In genomic region chr11:22515061-22515460, GRCm38 (mm10) we compare ENCODE assay signal across 23 mouse cellular contexts. TPM values are rescaled to one million over a fixed set of nuclear protein-coding genes. Genes with fewer than 3 reads are reported as not detected.
DNase-seq lines count a peak whose midpoint lies in the region; ATAC-seq and TF ChIP-seq lines count a peak whose summit lies in the region.
"Had no signal": no experiment of that assay in that cellular context is flagged by ENCODE, and none has a peak within 500 bp of the region (broad histone marks: within the 10 kb centered on the region; RNA-seq: fewer than 3 reads in every experiment).

No protein-coding gene starts in this region.

- no peak for TF ChIP-seq CTCF in CH12.LX (conservative IDR thresholded peaks at IDR 0.05 in 1 of 2, IDR thresholded peaks at IDR 0.05 in 1 of 2; ENCODE audit: low read depth in 2 of 2, low read length in 2 of 2)

- no peaks in the 10 kb centered on the region for H3K79me2 ChIP-seq in CH12.LX (replicated peaks; ENCODE audit: control insufficient read depth, extremely low read depth, insufficient read depth, poor library complexity, severe bottlenecking)

- in situ Hi-C loops in CH12.LX (cut with MboI; ENCODE audit: low pct_ligation_motif_present, low pct_unique_long_range_greater_than_20kb, low sequenced_read_pairs): no loop called here

- H3K4me1 ChIP-seq in CH12.LX (ENCODE audit: control insufficient read depth in 1 of 2, insufficient read depth in 2 of 2): peaks cover 2 to 5% of the 10 kb centered on the region in 2 experiments; a peak in 1 of 4 replicates
- H3K4me1 ChIP-seq: embryonic facial prominence, embryonic 12.5 days; forebrain, embryonic 13.5 days had no signal

- no peak for TF ChIP-seq POLR2A in CH12.LX (IDR thresholded peaks at IDR 0.05; ENCODE audit: low read depth, low read length)

- H3K4me2 ChIP-seq in CH12.LX (ENCODE audit: insufficient read depth, low read depth, poor library complexity, severe bottlenecking): no peak overlapping the region
- H3K4me2 ChIP-seq: embryonic facial prominence, embryonic 12.5 days; forebrain, embryonic 13.5 days; forebrain, embryonic 15.5 days had no signal

- H3K9me3 ChIP-seq in CH12.LX (replicated peaks; ENCODE audit: low read length): peaks cover 4% of the 10 kb centered on the region
- H3K9me3 ChIP-seq: forebrain, embryonic 15.5 days had no signal

- dilution Hi-C loops in CH12.LX (cut with MboI; ENCODE audit: extremely low pct_ligation_motif_present, extremely low pct_unique_long_range_greater_than_20kb, low sequenced_read_pairs): no loop called here

- no peaks in the 10 kb centered on the region for H3K27me3 ChIP-seq in CH12.LX (replicated peaks)
- H3K27me3 ChIP-seq in splenic B cell, adult 2 months (ENCODE audit: control insufficient read depth, insufficient read depth, low read length, poor library complexity, severe bottlenecking): no peaks in the 10 kb centered on the region
- H3K27me3 ChIP-seq: embryonic facial prominence, embryonic 12.5 days; forebrain, embryonic 13.5 days; forebrain, embryonic 15.5 days had no signal

- 0 out of 2 replicates have a peak, but pooled peaks have one; percentile 18 for ATAC-seq in megakaryocyte progenitor cell, adult 5-6 weeks (replicated peaks; ENCODE audit: poor library complexity)
- ATAC-seq: CD4-positive, CD25-positive, alpha-beta regulatory T cell, adult 4 months; forebrain, embryonic 13.5 days; forebrain, embryonic 15.5 days; forebrain, postnatal 0 days had no signal

- TF ChIP-seq RAD21 in CH12.LX (IDR thresholded peaks at IDR 0.05; ENCODE audit: low read depth, low read length): no peak

- no peak overlapping the region for H3K27ac ChIP-seq in CH12.LX (ENCODE audit: insufficient read depth, low read depth)
- H3K27ac ChIP-seq: embryonic facial prominence, embryonic 10.5 days; embryonic facial prominence, embryonic 12.5 days; forebrain, embryonic 13.5 days; forebrain, embryonic 15.5 days had no signal

- H3K4me3 ChIP-seq in CH12.LX (replicated peaks in 1 of 3; ENCODE audit: low read depth in 2 of 3, low read length in 2 of 3, poor library complexity in 1 of 3): no peak overlapping the region
- H3K4me3 ChIP-seq: embryonic facial prominence, embryonic 10.5 days; embryonic facial prominence, embryonic 12.5 days; forebrain, embryonic 13.5 days; forebrain, embryonic 15.5 days had no signal

- DNase-seq in CH12.LX (ENCODE audit: extremely low read depth): no peak
- DNase-seq in induced T-regulatory cell, adult 2 months (ENCODE audit: low read depth): peak; percentile 7
- peak; percentile 51 for DNase-seq in splenic B cell, adult 2 months (ENCODE audit: low read depth, low spot score)
- DNase-seq in heart, postnatal 4 days: no peak
- DNase-seq in frontal cortex, adult 2 months (ENCODE audit: extremely low spot score in 1 of 2, low spot score in 1 of 2): no peak
- DNase-seq in right cerebral cortex, postnatal 25 days: no peak
- DNase-seq in c-Kit-positive CD71-positive TER-119-positive erythroid progenitor cells, embryonic 14.5 days (ENCODE audit: low spot score): no peak
- DNase-seq: adrenal gland, adult 2 months; adrenal gland, postnatal 10 days; adrenal gland, postnatal 25 days; cerebellum, adult 11-12 months; cerebellum, adult 2 months; cerebellum, adult 9-10 months; cerebellum, postnatal 10 days; cerebellum, postnatal 25 days; forebrain, postnatal 0 days had no signal

- H3K36me3 ChIP-seq in CH12.LX (replicated peaks in 1 of 2; ENCODE audit: control insufficient read depth in 1 of 2, insufficient read depth in 1 of 2, low read length in 1 of 2): peaks cover 0 to 4% of the 10 kb centered on the region in 2 experiments
- no peaks in the 10 kb centered on the region for H3K36me3 ChIP-seq in splenic B cell, adult 2 months (ENCODE audit: control insufficient read depth, insufficient read depth, low read length, poor library complexity, severe bottlenecking)

- no peak overlapping the region for H3K9ac ChIP-seq in CH12.LX (ENCODE audit: insufficient read depth, low read depth)
- H3K9ac ChIP-seq: embryonic facial prominence, embryonic 12.5 days; forebrain, embryonic 13.5 days; forebrain, embryonic 15.5 days; forebrain, postnatal 0 days had no signal

- TF ChIP-seq EP300 in CH12.LX (IDR thresholded peaks at IDR 0.05; ENCODE audit: low read length): no peak

TF ChIP-seq in CH12.LX, 34 proteins besides CTCF, POLR2A, EP300 and RAD21:
- TF ChIP-seq ZNF384 (IDR thresholded peaks at IDR 0.05; ENCODE audit: low read depth, low read length) (0 out of 2 replicates have a peak, but pooled peaks have one; percentile 43), MYC (IDR thresholded peaks at IDR 0.05; ENCODE audit: low read depth, low read length) (no peak), USF1 (IDR thresholded peaks at IDR 0.05; ENCODE audit: low read depth, low read length) (no peak), ETS1 (conservative IDR thresholded peaks at IDR 0.05; ENCODE audit: low read depth, low read length) (no peak)

RNA-seq across cellular contexts. Expression of gene Tmem17, which starts 3.2 kb away (rescaled TPM):
- total RNA-seq in CH12.LX (2012; rRNA removed) (3.8 and 4.2 TPM in 2 replicates), CH12.LX (2014; rRNA removed) (15.6 and 17.2 TPM in 2 replicates)
- 7.4 TPM in 2 replicates for polyA plus RNA-seq in CH12.LX (2012; ENCODE audit: insufficient read length, low read depth)
- total RNA-seq in megakaryocyte progenitor cell, adult 5-6 weeks (2015): 3.2 and 6.4 TPM in 2 replicates
- 4.0 and 5.7 TPM in 2 replicates for total RNA-seq in megakaryocyte progenitor cell, adult 5-6 weeks (2017)
- 1 to 10 TPM; 3.3 to 3.4 TPM for total RNA-seq in heart, postnatal 4 days (2021)
- polyA plus RNA-seq in frontal cortex, adult 2 months (2012; rRNA removed): 8.6 and 10.2 TPM in 2 replicates
- total RNA-seq: MEL had no signal

Comparison
In these comparisons a context has a peak if more than half of its experiments do, and no peak if none do; other contexts are left out.
1. DNase-seq: peak in induced T-regulatory cell, adult 2 months (single experiment) and splenic B cell, adult 2 months (single experiment); none in CH12.LX (single experiment), heart, postnatal 4 days (single experiment), frontal cortex, adult 2 months (0 of 2), right cerebral cortex, postnatal 25 days (single experiment) and c-Kit-positive CD71-positive TER-119-positive erythroid progenitor cells, embryonic 14.5 days (single experiment).